Mouse (Mus musculus): ENCODE measurements around the gene Lhx8. TPM values are rescaled to one million over a fixed set of nuclear protein-coding genes. Genes with fewer than 3 reads are reported as not detected.
A peak's percentile ranks its signal among the peaks of the same experiment; 100 is the strongest.

Gene Lhx8
- total and polyA plus RNA-seq, 3 experiments = 0.29 TPM; not detected in 2

DNA sequence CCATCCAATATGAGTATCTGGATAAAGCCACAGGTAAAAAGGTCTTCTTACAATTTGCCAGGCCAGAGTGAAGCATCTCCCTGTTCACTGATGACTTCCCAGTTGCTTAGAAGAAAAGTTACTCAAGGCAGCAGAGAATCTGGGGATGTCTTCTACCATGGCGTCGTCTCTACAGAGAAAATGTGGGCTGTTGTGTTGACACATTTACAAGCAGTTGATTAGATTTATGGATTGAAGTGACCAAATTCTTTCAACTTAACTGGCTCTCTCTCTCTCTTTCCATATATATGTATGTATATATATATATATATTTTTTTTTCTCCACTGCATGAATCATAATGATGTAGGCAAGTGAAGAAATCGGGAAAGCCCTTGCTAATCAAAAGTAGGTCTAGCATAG lies 55.8 kb downstream of the Lhx8 start:
- intact Hi-C loops (cut with DNase I) = no loop called here
- Histone ChIP-seq H3K27ac (no peak overlapping the region), H3K36me3 (ENCODE audit: control insufficient read depth, insufficient read depth, low read length) (no peaks in the 10 kb centered on the region), H3K4me1 (ENCODE audit: control insufficient read depth, insufficient read depth, low read length) (peaks cover 2% of the 10 kb centered on the region), H3K9ac (ENCODE audit: low read depth, low read length) (no peak overlapping the region), H3K79me2 (replicated peaks; ENCODE audit: control insufficient read depth, insufficient read depth, low read length) (no peaks in the 10 kb centered on the region), H3K4me3 (no peak overlapping the region), H3K27me3 (ENCODE audit: control insufficient read depth, insufficient read depth, low read length) (no peaks in the 10 kb centered on the region; the same call in 1 of the 2 replicates)
- TF ChIP-seq EP300 (IDR thresholded peaks at IDR 0.05; ENCODE audit: insufficient read depth, low read depth, low read length) (no peak), POLR2A (IDR thresholded peaks at IDR 0.05; ENCODE audit: insufficient read depth, low read depth, low read length) (no peak), CTCF (IDR thresholded peaks at IDR 0.05) (no peak)
- 67% methylated on average over 3 of the region's 3 CpGs for WGBS
- no peak for DNase-seq

DNA sequence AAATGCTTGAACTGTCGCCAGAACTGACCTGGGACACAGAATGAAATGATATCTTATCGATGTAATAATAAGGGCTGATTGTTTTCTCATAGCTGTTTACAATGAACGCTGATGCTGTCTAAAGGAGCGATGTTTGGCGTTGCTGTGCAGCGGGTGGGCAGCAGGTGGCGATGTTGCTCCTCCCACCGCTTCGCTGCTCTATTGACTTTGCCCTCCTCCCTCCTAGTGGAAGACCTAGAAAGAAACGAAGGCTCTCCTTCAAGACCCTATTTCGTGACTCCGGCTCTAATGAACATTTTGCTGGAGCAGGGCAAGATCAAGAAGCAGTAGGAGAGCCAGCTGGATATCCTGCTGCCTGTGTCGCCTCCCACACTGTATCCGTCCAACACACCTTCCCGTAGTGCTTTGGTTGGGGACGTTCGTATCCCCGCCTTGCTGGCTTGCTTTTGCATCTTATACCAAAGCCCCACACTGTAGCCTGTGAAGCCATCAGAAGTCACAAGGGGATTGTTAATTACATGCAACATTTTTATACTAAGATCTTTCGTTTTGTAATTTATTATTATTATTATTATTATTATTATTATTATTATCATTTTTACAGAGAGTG lies 60.6 kb downstream of the Lhx8 start:
- peak; percentile 48 to 83 for DNase-seq
- H3K27me3 ChIP-seq (ENCODE audit: control insufficient read depth, insufficient read depth, low read length) = no peaks in the 10 kb centered on the region; the same call in 1 of the 2 replicates
- H3K4me1 ChIP-seq (ENCODE audit: control insufficient read depth, insufficient read depth, low read length) = peaks cover 2% of the 10 kb centered on the region
- no peak overlapping the region for H3K27ac ChIP-seq
- no peak overlapping the region for H3K9ac ChIP-seq (ENCODE audit: low read depth, low read length)
- no peaks in the 10 kb centered on the region for H3K36me3 ChIP-seq (ENCODE audit: control insufficient read depth, insufficient read depth, low read length)
- 13% methylated on average over 19 of the region's 19 CpGs for WGBS
- no peak for TF ChIP-seq POLR2A (IDR thresholded peaks at IDR 0.05; ENCODE audit: insufficient read depth, low read depth, low read length)
- TF ChIP-seq EP300 (IDR thresholded peaks at IDR 0.05; ENCODE audit: insufficient read depth, low read depth, low read length) = peak; percentile 78
- peak; percentile 99; the same call in 1 of the 2 replicates for TF ChIP-seq CTCF (IDR thresholded peaks at IDR 0.05)
- H3K79me2 ChIP-seq (replicated peaks; ENCODE audit: control insufficient read depth, insufficient read depth, low read length) = no peaks in the 10 kb centered on the region
- H3K4me3 ChIP-seq = no peak overlapping the region
- intact Hi-C loops (cut with DNase I) = loop anchor here (1.0 kb wide), 1 partner anchor 302 kb away; no protein-coding TSS in a partner anchor

DNA sequence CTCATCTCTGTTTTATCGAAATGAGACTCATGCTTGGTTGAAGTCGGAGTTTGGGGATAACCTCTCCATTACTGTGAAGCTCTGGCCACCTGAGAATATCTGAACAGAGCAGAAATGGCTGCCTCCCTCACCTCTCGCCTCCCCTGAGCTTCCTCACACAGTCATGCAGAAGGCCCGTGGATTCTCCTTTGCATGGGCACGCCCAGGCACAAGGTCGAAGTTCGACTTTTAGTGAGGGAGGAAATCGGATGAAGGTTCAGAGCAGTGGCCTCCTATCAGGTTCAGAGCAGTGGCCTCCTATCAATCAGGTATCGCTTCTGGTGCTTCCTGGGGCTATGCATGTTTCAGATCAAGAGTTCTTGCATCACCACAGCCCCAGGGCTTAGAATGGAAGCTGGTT lies 62.1 kb downstream of the Lhx8 start:
- H3K36me3 ChIP-seq (ENCODE audit: control insufficient read depth, insufficient read depth, low read length) = no peaks in the 10 kb centered on the region
- DNase-seq = no peak
- intact Hi-C loops (cut with DNase I) = no loop called here
- WGBS = 67% methylated on average over 9 of the region's 9 CpGs
- H3K4me1 ChIP-seq (ENCODE audit: control insufficient read depth, insufficient read depth, low read length) = peaks cover 2% of the 10 kb centered on the region
- no peak overlapping the region for H3K4me3 ChIP-seq
- no peak overlapping the region for H3K9ac ChIP-seq (ENCODE audit: low read depth, low read length)
- H3K27me3 ChIP-seq (ENCODE audit: control insufficient read depth, insufficient read depth, low read length) = no peaks in the 10 kb centered on the region; the same call in 1 of the 2 replicates
- no peak overlapping the region for H3K27ac ChIP-seq
- TF ChIP-seq EP300 (IDR thresholded peaks at IDR 0.05; ENCODE audit: insufficient read depth, low read depth, low read length) (no peak), CTCF (IDR thresholded peaks at IDR 0.05) (no peak)
- H3K79me2 ChIP-seq (replicated peaks; ENCODE audit: control insufficient read depth, insufficient read depth, low read length) = no peaks in the 10 kb centered on the region

DNA sequence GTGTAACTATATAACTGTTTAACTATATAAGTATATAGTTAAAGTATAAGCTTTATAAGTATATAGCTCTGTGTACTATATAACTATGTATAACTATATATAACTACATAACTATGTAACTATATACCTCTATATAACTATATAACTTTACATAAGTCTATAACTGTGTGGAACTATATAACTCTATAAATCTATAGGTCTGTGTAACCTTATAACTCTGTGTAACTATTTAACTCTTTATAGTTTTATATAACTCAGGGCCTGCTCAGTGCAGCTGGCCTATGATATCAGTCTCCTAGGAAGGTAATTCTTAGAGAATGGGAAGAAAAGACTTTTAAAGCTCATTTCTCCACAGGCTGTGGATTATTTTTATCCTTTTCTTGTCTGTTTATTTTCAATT lies 73.1 kb downstream of the Lhx8 start:
- DNase-seq = no peak
- intact Hi-C loops (cut with DNase I) = no loop called here
- no peak overlapping the region for H3K4me3 ChIP-seq

More for the DNA sequence above, 73.1 kb downstream of the Lhx8 start:
- Histone ChIP-seq H3K36me3 (ENCODE audit: control insufficient read depth, insufficient read depth, low read length) (no peaks in the 10 kb centered on the region), H3K4me1 (ENCODE audit: control insufficient read depth, insufficient read depth, low read length) (no peaks in the 10 kb centered on the region), H3K9ac (ENCODE audit: low read depth, low read length) (no peak overlapping the region), H3K27ac (no peak overlapping the region), H3K27me3 (ENCODE audit: control insufficient read depth, insufficient read depth, low read length) (no peaks in the 10 kb centered on the region), H3K79me2 (replicated peaks; ENCODE audit: control insufficient read depth, insufficient read depth, low read length) (no peaks in the 10 kb centered on the region)
- TF ChIP-seq POLR2A (IDR thresholded peaks at IDR 0.05; ENCODE audit: insufficient read depth, low read depth, low read length) (no peak), EP300 (IDR thresholded peaks at IDR 0.05; ENCODE audit: insufficient read depth, low read depth, low read length) (no peak), CTCF (IDR thresholded peaks at IDR 0.05) (no peak)

All from heart, adult 2 months (tissue).